Mouse (Mus musculus): ENCODE measurements at regions not wholly inside any gene's neighbourhood (a gene's known extent, or its start where the extent isn't known, plus 50 kb on each side); places are given as distances from the start of the nearest gene placed in this dataset.

- no peaks in the 10 kb centered on the region for H3K9me3 ChIP-seq (replicated peaks)
- no peak overlapping the region for H3K4me3 ChIP-seq
- no peaks in the 10 kb centered on the region for H3K36me3 ChIP-seq
- no peak for DNase-seq (ENCODE audit: low spot score)
- H3K4me1 ChIP-seq, result no peaks in the 10 kb centered on the region
- H3K27ac ChIP-seq (replicated peaks), result no peak overlapping the region
- no peaks in the 10 kb centered on the region for H3K27me3 ChIP-seq (ENCODE audit: low read depth, poor library complexity, severe bottlenecking)
- 76% methylated on average over 3 of the region's 3 CpGs for WGBS
Measured at GRCm38 (mm10) chr10:113034356-113034755, 105.6 kb upstream of the Atxn7l3b start.

GRCm38 (mm10) chr10:113032870-113033269 is 104.1 kb upstream of the Atxn7l3b start:
- Histone ChIP-seq H3K36me3 (no peaks in the 10 kb centered on the region), H3K4me3 (no peak overlapping the region), H3K9me3 (replicated peaks) (no peaks in the 10 kb centered on the region), H3K27ac (replicated peaks) (no peak overlapping the region), H3K4me1 (no peaks in the 10 kb centered on the region), H3K27me3 (ENCODE audit: low read depth, poor library complexity, severe bottlenecking) (no peaks in the 10 kb centered on the region)
- DNase-seq (ENCODE audit: low spot score), result no peak
- 90% methylated on average over 4 of the region's 4 CpGs for WGBS

DNA sequence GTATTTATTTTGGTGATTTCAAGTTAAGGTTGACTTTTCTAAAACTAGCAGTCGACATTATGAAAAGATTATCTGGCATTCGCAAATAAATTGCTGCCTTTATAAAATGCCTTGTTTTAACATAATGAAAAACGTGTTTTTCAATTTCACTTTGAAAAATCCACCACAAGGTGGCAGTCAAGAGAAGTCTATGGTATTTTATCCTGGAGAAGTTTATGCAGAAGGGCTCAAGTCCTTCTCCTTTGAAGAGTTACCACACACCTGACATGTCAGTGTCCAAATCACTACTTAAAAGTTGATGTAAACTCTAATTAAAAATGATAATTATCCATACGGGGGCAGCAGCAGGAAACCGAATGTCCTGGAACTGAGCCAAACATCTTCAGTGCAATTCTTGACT is 98.5 kb upstream of the Atxn7l3b start:
- Histone ChIP-seq H3K36me3 (no peaks in the 10 kb centered on the region), H3K4me1 (no peaks in the 10 kb centered on the region), H3K27ac (replicated peaks) (no peak overlapping the region), H3K27me3 (ENCODE audit: low read depth, poor library complexity, severe bottlenecking) (no peaks in the 10 kb centered on the region), H3K4me3 (no peak overlapping the region), H3K9me3 (replicated peaks) (no peaks in the 10 kb centered on the region)
- peak; percentile 10 for DNase-seq (ENCODE audit: low spot score)
- 19% methylated on average over 5 of the region's 5 CpGs for WGBS

DNA sequence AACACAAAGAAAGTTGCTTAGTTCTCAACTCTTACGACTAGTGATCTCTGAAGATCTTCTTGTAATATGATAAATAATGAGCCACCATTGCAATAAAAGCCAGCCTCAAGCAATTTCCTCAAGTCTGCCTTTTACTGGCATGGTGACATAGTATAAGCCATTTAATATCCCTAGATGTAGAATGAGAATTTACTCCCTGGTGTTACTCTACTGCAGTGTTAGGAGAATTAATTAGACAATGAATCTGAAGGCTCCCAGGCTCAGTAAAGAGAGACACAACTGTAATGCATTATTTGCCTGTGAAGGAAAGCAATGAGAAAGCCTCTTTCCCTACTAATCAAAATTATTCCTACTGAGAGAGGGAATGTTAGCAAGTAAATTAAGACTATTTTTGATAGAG is 95.8 kb upstream of the Atxn7l3b start:
- 95% methylated on average over 1 of the region's 1 CpGs for WGBS
- no peak for DNase-seq (ENCODE audit: low spot score)
- no peak overlapping the region for H3K4me3 ChIP-seq
- H3K4me1 ChIP-seq, result no peaks in the 10 kb centered on the region
- H3K27ac ChIP-seq (replicated peaks), result no peak overlapping the region
- no peaks in the 10 kb centered on the region for H3K36me3 ChIP-seq
- no peaks in the 10 kb centered on the region for H3K9me3 ChIP-seq (replicated peaks)
- H3K27me3 ChIP-seq (ENCODE audit: low read depth, poor library complexity, severe bottlenecking), result no peaks in the 10 kb centered on the region

DNA sequence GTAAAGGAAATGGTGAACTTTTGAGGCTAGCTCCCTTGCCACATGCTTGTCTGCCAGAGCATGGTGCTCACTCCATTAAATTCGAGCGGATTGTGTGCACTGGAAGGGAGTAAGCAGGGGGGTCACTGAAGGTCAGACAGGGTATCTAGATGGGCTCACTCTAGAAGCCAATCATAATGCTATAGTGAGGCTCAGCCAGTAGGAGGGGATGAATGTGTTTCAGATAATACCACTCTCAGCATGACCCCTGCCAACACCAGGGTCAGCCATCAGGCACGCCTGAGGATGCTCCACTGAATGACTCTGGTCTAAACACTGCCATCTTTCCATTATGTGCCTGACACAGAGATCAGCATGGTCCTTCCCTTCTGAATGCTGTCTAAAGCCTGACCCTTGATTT is 80.3 kb upstream of the Atxn7l3b start:
- WGBS, result 18% methylated on average over 3 of the region's 3 CpGs
- H3K4me3 ChIP-seq, result no peak overlapping the region
- peaks cover 14% of the 10 kb centered on the region for H3K4me1 ChIP-seq
- H3K27me3 ChIP-seq (ENCODE audit: low read depth, poor library complexity, severe bottlenecking), result no peaks in the 10 kb centered on the region
- H3K36me3 ChIP-seq, result no peaks in the 10 kb centered on the region
- H3K27ac ChIP-seq (replicated peaks), result no peak overlapping the region
- peak; percentile 13 for DNase-seq (ENCODE audit: low spot score)
- H3K9me3 ChIP-seq (replicated peaks), result no peaks in the 10 kb centered on the region

GRCm38 (mm10) chr10:112990720-112991119 is 61.9 kb upstream of the Atxn7l3b start:
- no peaks in the 10 kb centered on the region for H3K9me3 ChIP-seq (replicated peaks)
- H3K4me3 ChIP-seq, result no peak overlapping the region
- H3K36me3 ChIP-seq, result no peaks in the 10 kb centered on the region
- no peak for DNase-seq (ENCODE audit: low spot score)
- no peaks in the 10 kb centered on the region for H3K4me1 ChIP-seq
- no peaks in the 10 kb centered on the region for H3K27me3 ChIP-seq (ENCODE audit: low read depth, poor library complexity, severe bottlenecking)
- 66% methylated on average over 4 of the region's 4 CpGs for WGBS
- no peak overlapping the region for H3K27ac ChIP-seq (replicated peaks)

- WGBS, result 85% methylated on average over 1 of the region's 1 CpGs
- Histone ChIP-seq H3K27me3 (ENCODE audit: low read depth, poor library complexity, severe bottlenecking) (no peaks in the 10 kb centered on the region), H3K9me3 (replicated peaks) (no peaks in the 10 kb centered on the region), H3K27ac (replicated peaks) (no peak overlapping the region), H3K36me3 (no peaks in the 10 kb centered on the region), H3K4me3 (no peak overlapping the region), H3K4me1 (no peaks in the 10 kb centered on the region)
- DNase-seq (ENCODE audit: low spot score), result no peak
Measured at GRCm38 (mm10) chr10:112982697-112983096, 53.9 kb upstream of the Atxn7l3b start.
